ENCODE assay signal across 8 mouse cellular contexts in genomic region chr1:184034741-184035181, GRCm38 (mm10). TPM values are rescaled to one million over a fixed set of nuclear protein-coding genes. Genes with fewer than 3 reads are reported as not detected.
DNase-seq lines count a peak whose midpoint lies in the region; TF ChIP-seq lines count a peak whose summit lies in the region.

No protein-coding gene starts in this region.

- peaks cover 23% of the 10 kb centered on the region for H3K36me3 ChIP-seq in hindbrain, embryonic 10.5 days
- 0 out of 2 replicates have a peak, but pooled peaks cover 1% of the 10 kb centered on the region for H3K36me3 ChIP-seq in limb, embryonic 10.5 days

- peak overlapping the region; percentile 69 for H3K4me3 ChIP-seq in cortical plate, adult 2 months (ENCODE audit: insufficient read depth, low read length)
- H3K4me3 ChIP-seq in hindbrain, embryonic 10.5 days: peak overlapping the region; percentile 85
- peak overlapping the region; percentile 87 for H3K4me3 ChIP-seq in limb, embryonic 10.5 days

- no peak for TF ChIP-seq POLR2A in cortical plate, adult 2 months (IDR thresholded peaks at IDR 0.05; ENCODE audit: extremely low read depth, insufficient read depth, low read length)

- H3K9me3 ChIP-seq in hindbrain, embryonic 10.5 days: no peaks in the 10 kb centered on the region
- no peaks in the 10 kb centered on the region for H3K9me3 ChIP-seq in limb, embryonic 10.5 days (replicated peaks)

- under 1% methylated on average over 12 of the region's 12 CpGs for WGBS in hindbrain, embryonic 10.5 days
- WGBS in limb, embryonic 10.5 days: 0% methylated on average over 12 of the region's 12 CpGs

- H3K27ac ChIP-seq in cortical plate, adult 2 months (ENCODE audit: insufficient read depth, low read length): no peak overlapping the region
- peak overlapping the region; percentile 99 for H3K27ac ChIP-seq in hindbrain, embryonic 10.5 days
- H3K27ac ChIP-seq in limb, embryonic 10.5 days: peak overlapping the region; percentile 95

- H3K4me1 ChIP-seq in cortical plate, adult 2 months (ENCODE audit: control insufficient read depth, insufficient read depth, low read length): no peaks in the 10 kb centered on the region
- H3K4me1 ChIP-seq in hindbrain, embryonic 10.5 days (replicated peaks): peaks cover 34% of the 10 kb centered on the region
- H3K4me1 ChIP-seq in limb, embryonic 10.5 days: peaks cover 27% of the 10 kb centered on the region

- TF ChIP-seq CTCF in cortical plate, adult 2 months (IDR thresholded peaks at IDR 0.05; ENCODE audit: extremely low read depth, insufficient read depth, low read length): no peak

- 0 out of 2 replicates have a peak, but pooled peaks cover 3% of the 10 kb centered on the region for H3K27me3 ChIP-seq in hindbrain, embryonic 10.5 days (ENCODE audit: insufficient read depth, poor library complexity, severe bottlenecking)
- peaks cover 25% of the 10 kb centered on the region for H3K27me3 ChIP-seq in limb, embryonic 10.5 days (ENCODE audit: low read depth, poor library complexity, severe bottlenecking)

- peak; percentile 23 to 31 for DNase-seq in layer of hippocampus, postnatal 14 days (ENCODE audit: low spot score in 2 of 2)
- no peak for DNase-seq in layer of hippocampus, adult 8-10 months (ENCODE audit: low spot score in 2 of 2)
- DNase-seq in MEL-GATA-1-ER (ENCODE audit: extremely low read depth, low read depth): peak; percentile 51
- DNase-seq in hindbrain, embryonic 10.5 days (ENCODE audit: low spot score): peak; percentile 53
- peak; percentile 60 for DNase-seq in limb, embryonic 10.5 days (ENCODE audit: low spot score)
- peak; percentile 76 for DNase-seq in naive thymus-derived CD4-positive, alpha-beta T cell, adult 2 months (ENCODE audit: low read depth)
- DNase-seq in urinary bladder, adult 2 months (ENCODE audit: low spot score): no peak

RNA-seq across cellular contexts. Expression of gene 1700056E22Rik, which starts 0.7 kb away (rescaled TPM):
- total RNA-seq in layer of hippocampus, postnatal 14 days (2021): under 1 TPM in 1 of 2 experiments, not detected in 1; 0.55 TPM
- under 1 TPM in 1 of 4 experiments, not detected in 3; 0.25 TPM for total RNA-seq in layer of hippocampus, adult 8-10 months (2022)
- polyA plus RNA-seq in cortical plate, adult 2 months (2012; rRNA removed): 0.21 and 0.23 TPM in 2 replicates
- 1.6 TPM in 2 replicates for polyA plus RNA-seq in hindbrain, embryonic 10.5 days (2016; fragmentation: Nextera tagmentation; extraction: Ambion mirVana)
- 0.56 and 0.96 TPM in 2 replicates for polyA plus RNA-seq in limb, embryonic 10.5 days (2016; fragmentation: Nextera tagmentation; extraction: Ambion mirVana)
- 0.66 and 0.94 TPM in 2 replicates for polyA plus RNA-seq in urinary bladder, adult 2 months (2012; rRNA removed)

RNA-seq across cellular contexts. Expression of gene Dusp10, which starts 21.7 kb away (rescaled TPM):
- total RNA-seq in layer of hippocampus, postnatal 14 days (2021): 1 to 10 TPM; 5.0 to 5.3 TPM
- total RNA-seq in layer of hippocampus, adult 8-10 months (2022): 1 to 10 TPM; 3.8 to 5.8 (median 5.5) TPM
- 8.0 and 8.9 TPM in 2 replicates for polyA plus RNA-seq in cortical plate, adult 2 months (2012; rRNA removed)
- 6.7 and 6.8 TPM in 2 replicates for polyA plus RNA-seq in hindbrain, embryonic 10.5 days (2016; fragmentation: Nextera tagmentation; extraction: Ambion mirVana)
- 3.1 and 3.5 TPM in 2 replicates for polyA plus RNA-seq in limb, embryonic 10.5 days (2016; fragmentation: Nextera tagmentation; extraction: Ambion mirVana)
- 8.4 and 10.3 TPM in 2 replicates for polyA plus RNA-seq in urinary bladder, adult 2 months (2012; rRNA removed)

Comparison
In these comparisons a context has a peak if more than half of its experiments do, and no peak if none do; other contexts are left out.
1. DNase-seq: peak in layer of hippocampus, postnatal 14 days (2 of 2), MEL-GATA-1-ER (single experiment), hindbrain, embryonic 10.5 days (single experiment), limb, embryonic 10.5 days (single experiment) and naive thymus-derived CD4-positive, alpha-beta T cell, adult 2 months (single experiment); none in layer of hippocampus, adult 8-10 months (0 of 2) and urinary bladder, adult 2 months (single experiment).
2. Peak in every context shown above with its lines, with median percentiles within 50 percentile points of each other: H3K4me3 ChIP-seq.